Mouse (Mus musculus) heart, adult 2 months (tissue): ENCODE results near the gene 4931409K22Rik.

Experiments used
- CTCF ChIP-seq: fragments of 200-600 bp; IDR thresholded peaks from 2 replicates; pipeline ENCODE4 v1.8.1; 2022; ENCODE audit warnings: antibody characterized with exemption, mild to moderate bottlenecking, moderate library complexity
- EP300 ChIP-seq: fragments of 200-500 bp; IDR thresholded peaks from 2 replicates; pipeline ENCODE4 v1.6.1; 2011; ENCODE audit warnings: low read depth, low read length, control low read depth; ENCODE audit not compliant: insufficient read depth
- POLR2A ChIP-seq: fragments of 200-500 bp; IDR thresholded peaks from 2 replicates; pipeline ENCODE4 v1.6.1; 2011; ENCODE audit warnings: mild to moderate bottlenecking, low read depth, low read length, control low read depth; ENCODE audit not compliant: insufficient read depth

- no peak for TF ChIP-seq CTCF
- no peak for TF ChIP-seq EP300
- no peak for TF ChIP-seq POLR2A
Observed at GRCm38 (mm10) chr5:24523806-24524205, 32.8 kb downstream of the 4931409K22Rik start.
